Mouse (Mus musculus) kidney, adult 2 months (tissue): Measurements from ENCODE around the gene Olfr685. TPM values are rescaled to one million over a fixed set of nuclear protein-coding genes. Genes with fewer than 3 reads are reported as not detected.
A peak's percentile ranks its signal among the peaks of the same experiment; 100 is the strongest.

ENCODE experiments used
- DNase-seq: peaks from one replicate; pipeline ENCODE4 v3.0.0; 2021
- H3K27ac ChIP-seq: fragments of 200-500 bp; 2 replicates; pipeline ENCODE4 v1.5.1; 2012; ENCODE audit warnings: low read depth, low read length, control low read depth, inconsistent platforms; ENCODE audit not compliant: insufficient read depth
- H3K27me3 ChIP-seq: fragments of 200-500 bp; replicated peaks from 2 replicates; pipeline ENCODE4 v1.6.1; 2012; ENCODE audit warnings: mild to moderate bottlenecking, moderate library complexity, low read length, inconsistent platforms; ENCODE audit not compliant: control insufficient read depth, insufficient read depth
- H3K36me3 ChIP-seq: fragments of 200-500 bp; 2 replicates; pipeline ENCODE4 v1.6.1; 2012; ENCODE audit warnings: mild to moderate bottlenecking, moderate library complexity, low read length, inconsistent platforms; ENCODE audit not compliant: control insufficient read depth, insufficient read depth
- H3K4me1 ChIP-seq: fragments of 200-500 bp; 2 replicates; pipeline ENCODE4 v1.6.1; 2011; ENCODE audit warnings: low read length; ENCODE audit not compliant: control insufficient read depth, insufficient read depth
- H3K4me3 ChIP-seq: fragments of 200-500 bp; 2 replicates; pipeline ENCODE4 v1.5.1; 2011; ENCODE audit warnings: mild to moderate bottlenecking, low read depth, low read length, control low read depth; ENCODE audit not compliant: insufficient read depth
- CTCF ChIP-seq: fragments of 200-500 bp; conservative IDR thresholded peaks from 2 replicates; pipeline ENCODE4 v1.5.1; 2011; ENCODE audit warnings: low read depth, mild to moderate bottlenecking, control low read depth, low read length, moderate library complexity, mixed read lengths; ENCODE audit not compliant: insufficient read depth, insufficient read length
- POLR2A ChIP-seq: fragments of 200-500 bp; IDR thresholded peaks from one replicate; pipeline ENCODE4 v1.6.1; 2011; ENCODE audit warnings: low read depth, low read length, control low read depth
- WGBS: fragments of 180-500 bp; shearing (Covaris S2); methylation state at CpG from one replicate; pipeline ENCODE4 v1.1.7; 2018; 5-methylcytosine and 5-hydroxymethylcytosine counted together
- polyA plus RNA-seq: library from polyadenylated mRNA; depleted of rRNA; stranded (reverse); fragments of >200 nt; gene quantifications from 2 replicates; pipeline ENCODE4 v1.2.3, GENCODE M21; 2012; rRNA removed

Olfr685 gene
- polyA plus RNA-seq = not detected in 2 replicates

GRCm38 (mm10) chr7:105185912-105186311 lies at the start of gene Olfr685:
Gene Olfr685, minus strand, starts transcription at chr7:105186012.
- Histone ChIP-seq H3K36me3 (no peaks in the 10 kb centered on the region), H3K4me3 (no peak within 1 kb of the TSS), H3K27ac (no peak within 1 kb of the TSS), H3K4me1 (no peaks in the 10 kb centered on the region), H3K27me3 (no peaks in the 10 kb centered on the region)
- 82% methylated on average over 1 of the region's 1 CpGs for WGBS
- DNase-seq = no peak
- no peak for TF ChIP-seq CTCF
- no peak for TF ChIP-seq POLR2A

GRCm38 (mm10) chr7:105229386-105229785 lies 43.6 kb upstream of the Olfr685 start:
- no peak for TF ChIP-seq POLR2A
- no peak for TF ChIP-seq CTCF
- WGBS = 84% methylated on average over 2 of the region's 2 CpGs
- Histone ChIP-seq H3K27ac (no peak overlapping the region), H3K4me1 (no peaks in the 10 kb centered on the region), H3K4me3 (no peak overlapping the region), H3K27me3 (no peaks in the 10 kb centered on the region), H3K36me3 (no peaks in the 10 kb centered on the region)
- no peak for DNase-seq

- no peaks in the 10 kb centered on the region for H3K4me1 ChIP-seq
- H3K4me3 ChIP-seq = no peak overlapping the region
- 74% methylated on average over 1 of the region's 1 CpGs for WGBS
- H3K27me3 ChIP-seq = no peaks in the 10 kb centered on the region
- H3K36me3 ChIP-seq = no peaks in the 10 kb centered on the region
- TF ChIP-seq POLR2A = no peak
- TF ChIP-seq CTCF = no peak
- DNase-seq = peak; percentile 86
- H3K27ac ChIP-seq = no peak overlapping the region
These were observed 42.3 kb upstream of the Olfr685 start for GRCm38 (mm10) chr7:105228138-105228537.

GRCm38 (mm10) chr7:105226703-105227102 lies 40.9 kb upstream of the Olfr685 start:
- Histone ChIP-seq H3K4me3 (no peak overlapping the region), H3K4me1 (no peaks in the 10 kb centered on the region), H3K36me3 (no peaks in the 10 kb centered on the region), H3K27ac (no peak overlapping the region), H3K27me3 (no peaks in the 10 kb centered on the region)
- TF ChIP-seq POLR2A (no peak), CTCF (no peak)
- DNase-seq = no peak

- Histone ChIP-seq H3K27me3 (no peaks in the 10 kb centered on the region), H3K36me3 (no peaks in the 10 kb centered on the region), H3K4me3 (no peak overlapping the region), H3K4me1 (no peaks in the 10 kb centered on the region), H3K27ac (no peak overlapping the region)
- DNase-seq = no peak
- TF ChIP-seq CTCF = no peak
- TF ChIP-seq POLR2A = no peak
These were observed 40.3 kb upstream of the Olfr685 start for GRCm38 (mm10) chr7:105226072-105226471.

- Histone ChIP-seq H3K4me3 (no peak overlapping the region), H3K4me1 (no peaks in the 10 kb centered on the region), H3K27me3 (no peaks in the 10 kb centered on the region), H3K36me3 (no peaks in the 10 kb centered on the region), H3K27ac (no peak overlapping the region)
- WGBS = 84% methylated on average over 4 of the region's 4 CpGs
- DNase-seq = no peak
- TF ChIP-seq CTCF = no peak
These were observed 32.5 kb upstream of the Olfr685 start for GRCm38 (mm10) chr7:105218281-105218680.

GRCm38 (mm10) chr7:105214761-105215160 lies 28.9 kb upstream of the Olfr685 start:
- WGBS = 51% methylated on average over 1 of the region's 1 CpGs

GRCm38 (mm10) chr7:105207385-105207784 lies 21.6 kb upstream of the Olfr685 start, which contains the start of gene Olfr686:
Gene Olfr686, minus strand, starts transcription at chr7:105207485.
- no peak within 1 kb of the TSS for H3K27ac ChIP-seq
- no peak for DNase-seq
- TF ChIP-seq CTCF (no peak), POLR2A (no peak)
- no peaks in the 10 kb centered on the region for H3K36me3 ChIP-seq
- no peaks in the 10 kb centered on the region for H3K4me1 ChIP-seq
- H3K27me3 ChIP-seq = no peaks in the 10 kb centered on the region
- H3K4me3 ChIP-seq = no peak within 1 kb of the TSS

More at GRCm38 (mm10) chr7:105214761-105215160, 28.9 kb upstream of the Olfr685 start:
- H3K36me3 ChIP-seq = no peaks in the 10 kb centered on the region
- H3K4me1 ChIP-seq = no peaks in the 10 kb centered on the region
- no peaks in the 10 kb centered on the region for H3K27me3 ChIP-seq
- no peak overlapping the region for H3K4me3 ChIP-seq
- no peak for DNase-seq
- no peak overlapping the region for H3K27ac ChIP-seq
- no peak for TF ChIP-seq POLR2A
- TF ChIP-seq CTCF = no peak
